Mouse (Mus musculus) thymus, adult 2 months (tissue): ENCODE data around the gene Klk6.

Source experiments
- CTCF ChIP-seq: fragments of 200-500 bp; IDR thresholded peaks from 2 replicates; pipeline ENCODE4 v1.5.1; 2012; ENCODE audit warnings: mild to moderate bottlenecking, control low read depth, low read length, moderate library complexity, borderline replicate concordance; ENCODE audit not compliant: control insufficient read depth, poor library complexity, insufficient read depth; ENCODE audit errors: extremely low read depth
- POLR2A ChIP-seq: fragments of 200-500 bp; IDR thresholded peaks from 2 replicates; pipeline ENCODE4 v1.6.1; 2012; ENCODE audit warnings: mild to moderate bottlenecking, low read length, control low read depth, moderate library complexity; ENCODE audit not compliant: control insufficient read depth, poor library complexity, insufficient read depth; ENCODE audit errors: extremely low read depth

GRCm38 (mm10) chr7:43855709-43856108 lies 31.4 kb downstream of the Klk6 start:
- TF ChIP-seq CTCF (no peak), POLR2A (no peak)
